Mouse (Mus musculus) neural tube, embryonic 12.5 days (tissue): ENCODE data around the gene Cpa5. TPM values are rescaled to one million over a fixed set of nuclear protein-coding genes. Genes with fewer than 3 reads are reported as not detected.

ENCODE experiments used
- ATAC-seq: fragments of 200-750 bp; cut with Nextera tagmentation; 2 replicates; pipeline ENCODE4 v1.8.0; 2017; ENCODE audit warnings: low read depth, mild to moderate bottlenecking, moderate TSS enrichment, moderate library complexity; ENCODE audit not compliant: low FRiP score
- H3K27ac ChIP-seq: fragments of 300-500 bp; sonication (generic); 2 replicates; pipeline ENCODE4 v1.5.1; 2016
- H3K27me3 ChIP-seq: fragments of 300-500 bp; sonication (generic); replicated peaks from 2 replicates; pipeline ENCODE4 v1.6.1; 2016; ENCODE audit warnings: mild to moderate bottlenecking
- H3K36me3 ChIP-seq: fragments of 300-500 bp; sonication (generic); 2 replicates; pipeline ENCODE4 v1.6.1; 2016; ENCODE audit warnings: mild to moderate bottlenecking
- H3K4me1 ChIP-seq: fragments of 300-500 bp; sonication (generic); 2 replicates; pipeline ENCODE4 v1.6.1; 2016
- H3K4me2 ChIP-seq: fragments of 300-500 bp; sonication (generic); replicated peaks from 2 replicates; pipeline ENCODE4 v1.6.1; 2016; ENCODE audit warnings: mild to moderate bottlenecking
- H3K4me3 ChIP-seq: fragments of 300-500 bp; sonication (generic); 2 replicates; pipeline ENCODE4 v1.5.1; 2016
- H3K9ac ChIP-seq: fragments of 300-500 bp; sonication (generic); 2 replicates; pipeline ENCODE4 v1.6.1; 2016; ENCODE audit warnings: mild to moderate bottlenecking
- H3K9me3 ChIP-seq: fragments of 300-500 bp; sonication (generic); 2 replicates; pipeline ENCODE4 v1.6.1; 2016; ENCODE audit warnings: mild to moderate bottlenecking
- WGBS: fragments of 180-500 bp; shearing (Covaris S2); methylation state at CpG from one replicate; pipeline ENCODE4 v1.1.7; 2016; 5-methylcytosine and 5-hydroxymethylcytosine counted together
- polyA plus RNA-seq: library from polyadenylated mRNA; unstranded; fragments of >200 nt; fragmentation: Nextera tagmentation; extraction: Ambion mirVana; gene quantifications from 2 replicates; pipeline ENCODE4 v1.2.1, GENCODE M21; 2016

The Cpa5 gene
- polyA plus RNA-seq, 1 experiment from 2014 or later, result not detected

DNA sequence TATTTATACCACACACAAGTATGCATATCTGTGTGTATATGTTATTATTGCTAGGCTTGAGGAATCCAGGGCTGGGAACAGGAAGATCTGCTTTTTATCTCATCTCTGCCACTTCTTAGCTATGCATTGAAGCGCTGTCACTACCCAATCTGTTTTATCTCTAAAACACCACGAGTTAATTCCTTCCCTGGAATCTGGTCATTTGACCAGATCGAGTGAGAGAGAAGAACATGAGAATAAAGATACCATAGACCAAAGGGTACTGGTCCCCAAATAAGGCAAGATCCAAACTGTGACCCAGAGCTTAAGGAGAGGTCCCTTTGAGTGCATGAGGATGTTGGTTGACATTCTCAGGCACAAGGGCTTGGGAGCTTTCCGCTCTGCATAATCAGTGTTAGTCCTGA, 11.2 kb downstream of the Cpa5 start:
- WGBS, result 89% methylated on average over 4 of the region's 4 CpGs
- no peak overlapping the region for H3K9ac ChIP-seq
- no peak for ATAC-seq
- H3K27me3 ChIP-seq, result no peaks in the 10 kb centered on the region
- no peak overlapping the region for H3K27ac ChIP-seq
- no peak overlapping the region for H3K4me2 ChIP-seq
- H3K4me1 ChIP-seq, result peaks cover 20% of the 10 kb centered on the region
- no peak overlapping the region for H3K4me3 ChIP-seq
- no peaks in the 10 kb centered on the region for H3K36me3 ChIP-seq
- H3K9me3 ChIP-seq, result no peaks in the 10 kb centered on the region

- WGBS, result 96% methylated on average over 9 of the region's 9 CpGs
These were observed 14.0 kb downstream of the Cpa5 start for GRCm38 (mm10) chr6:30624763-30625162.

GRCm38 (mm10) chr6:30628152-30628551, 17.3 kb downstream of the Cpa5 start:
- Histone ChIP-seq H3K9ac (no peak overlapping the region), H3K4me3 (no peak overlapping the region), H3K4me1 (peaks cover 6% of the 10 kb centered on the region), H3K9me3 (no peaks in the 10 kb centered on the region), H3K27me3 (no peaks in the 10 kb centered on the region), H3K36me3 (no peaks in the 10 kb centered on the region), H3K4me2 (no peak overlapping the region), H3K27ac (no peak overlapping the region)
- 36% methylated on average over 6 of the region's 6 CpGs for WGBS
- peak; percentile 75 for ATAC-seq

More at GRCm38 (mm10) chr6:30624763-30625162, 14.0 kb downstream of the Cpa5 start:
- H3K9ac ChIP-seq, result no peak overlapping the region
- no peaks in the 10 kb centered on the region for H3K36me3 ChIP-seq
- no peak overlapping the region for H3K27ac ChIP-seq
- H3K4me2 ChIP-seq, result no peak overlapping the region
- ATAC-seq, result no peak
- H3K4me3 ChIP-seq, result no peak overlapping the region
- H3K9me3 ChIP-seq, result no peaks in the 10 kb centered on the region
- H3K4me1 ChIP-seq, result peaks cover 6% of the 10 kb centered on the region
- H3K27me3 ChIP-seq, result no peaks in the 10 kb centered on the region

GRCm38 (mm10) chr6:30629989-30630388, 19.2 kb downstream of the Cpa5 start:
- Histone ChIP-seq H3K4me3 (no peak overlapping the region), H3K4me2 (no peak overlapping the region), H3K9me3 (no peaks in the 10 kb centered on the region), H3K9ac (no peak overlapping the region), H3K4me1 (peaks cover 6% of the 10 kb centered on the region), H3K27me3 (no peaks in the 10 kb centered on the region), H3K27ac (no peak overlapping the region), H3K36me3 (no peaks in the 10 kb centered on the region)
- 94% methylated on average over 1 of the region's 1 CpGs for WGBS
- ATAC-seq, result no peak

DNA sequence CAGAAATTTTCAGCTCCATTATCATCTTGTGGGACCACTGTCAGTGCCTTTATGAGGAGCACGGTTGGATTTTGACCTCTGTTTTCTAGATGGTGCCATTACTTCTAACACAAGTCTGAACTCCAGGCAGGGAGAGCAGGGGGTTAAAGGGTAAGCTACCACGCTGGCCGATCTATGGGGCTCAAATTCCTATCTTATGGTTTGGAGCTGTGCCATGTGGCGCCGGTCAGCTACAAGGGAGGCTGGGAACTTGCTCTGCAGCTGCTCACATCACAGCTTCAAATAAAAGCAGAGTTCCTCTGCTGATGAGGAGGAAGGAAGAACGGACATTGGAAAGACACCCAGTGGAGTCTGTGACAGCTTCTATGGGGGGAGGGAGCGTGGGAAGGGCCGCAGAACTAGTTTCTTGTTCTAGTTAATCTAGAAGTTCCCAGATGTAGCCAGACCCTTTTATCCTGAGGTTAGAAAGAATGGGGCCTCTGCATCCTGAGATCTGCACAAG, 24.6 kb downstream of the Cpa5 start:
- Histone ChIP-seq H3K4me1 (peaks cover 11% of the 10 kb centered on the region), H3K36me3 (no peaks in the 10 kb centered on the region), H3K27ac (0 out of 2 replicates have a peak overlapping the region, but pooled peaks have one; percentile 34), H3K9me3 (no peaks in the 10 kb centered on the region), H3K4me2 (no peak overlapping the region), H3K27me3 (no peaks in the 10 kb centered on the region), H3K4me3 (no peak overlapping the region), H3K9ac (no peak overlapping the region)
- ATAC-seq, result no peak
- WGBS, result 43% methylated on average over 8 of the region's 8 CpGs

DNA sequence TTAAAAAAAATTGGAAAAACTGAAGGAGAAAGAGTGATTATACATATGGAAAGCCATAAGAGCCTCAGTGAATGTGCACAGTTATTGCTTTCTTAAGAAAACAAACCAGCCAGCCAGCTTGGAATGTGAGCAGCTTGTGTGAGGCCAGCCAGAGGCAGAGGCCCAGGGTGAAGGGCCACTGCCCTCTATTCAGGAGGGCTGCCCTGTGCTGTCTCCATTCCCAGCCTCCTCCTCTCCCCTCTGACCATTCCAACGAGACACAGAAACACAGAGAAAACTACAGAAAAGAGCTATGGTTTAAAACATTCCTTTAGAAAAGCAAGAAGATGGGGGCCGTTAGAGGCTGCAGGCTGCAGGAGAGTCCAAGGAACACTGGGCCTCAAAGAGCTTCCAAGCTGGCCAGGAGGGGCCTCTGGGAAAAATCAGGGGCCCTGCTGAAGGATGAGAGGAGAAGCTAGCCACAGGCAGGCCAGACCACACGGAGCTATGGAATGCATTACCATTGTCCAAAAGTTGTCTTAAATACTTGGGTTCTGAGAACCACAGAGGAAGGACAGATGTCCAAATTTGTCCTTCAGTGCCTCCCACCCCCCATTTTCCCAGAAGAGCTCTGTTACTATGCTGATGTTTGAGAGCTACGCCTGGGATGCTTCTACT, 25.5 kb downstream of the Cpa5 start:
- Histone ChIP-seq H3K9ac (0 out of 2 replicates have a peak overlapping the region, but pooled peaks have one; percentile 17), H3K4me3 (no peak overlapping the region)
- WGBS, result 21% methylated on average over 4 of the region's 4 CpGs

GRCm38 (mm10) chr6:30638674-30639268, 28.0 kb downstream of the Cpa5 start, which contains the start of gene Cpa1:
Gene Cpa1 (plus strand): TSS chr6:30639218.
- Histone ChIP-seq H3K36me3 (no peaks in the 10 kb centered on the region), H3K9me3 (no peaks in the 10 kb centered on the region), H3K27ac (no peak within 1 kb of the TSS), H3K4me3 (no peak within 1 kb of the TSS), H3K4me2 (no peak within 1 kb of the TSS), H3K4me1 (peaks cover 12% of the 10 kb centered on the region), H3K9ac (no peak within 1 kb of the TSS), H3K27me3 (no peaks in the 10 kb centered on the region)
- ATAC-seq, result no peak
- WGBS, result 91% methylated on average over 5 of the region's 5 CpGs

More for the DNA sequence above, 25.5 kb downstream of the Cpa5 start:
- no peaks in the 10 kb centered on the region for H3K27me3 ChIP-seq
- no peaks in the 10 kb centered on the region for H3K9me3 ChIP-seq
- ATAC-seq, result no peak
- H3K36me3 ChIP-seq, result no peaks in the 10 kb centered on the region
- H3K27ac ChIP-seq, result peak overlapping the region; percentile 16; the same call in 1 of the 2 replicates
- no peak overlapping the region for H3K4me2 ChIP-seq
- H3K4me1 ChIP-seq, result peaks cover 11% of the 10 kb centered on the region

DNA sequence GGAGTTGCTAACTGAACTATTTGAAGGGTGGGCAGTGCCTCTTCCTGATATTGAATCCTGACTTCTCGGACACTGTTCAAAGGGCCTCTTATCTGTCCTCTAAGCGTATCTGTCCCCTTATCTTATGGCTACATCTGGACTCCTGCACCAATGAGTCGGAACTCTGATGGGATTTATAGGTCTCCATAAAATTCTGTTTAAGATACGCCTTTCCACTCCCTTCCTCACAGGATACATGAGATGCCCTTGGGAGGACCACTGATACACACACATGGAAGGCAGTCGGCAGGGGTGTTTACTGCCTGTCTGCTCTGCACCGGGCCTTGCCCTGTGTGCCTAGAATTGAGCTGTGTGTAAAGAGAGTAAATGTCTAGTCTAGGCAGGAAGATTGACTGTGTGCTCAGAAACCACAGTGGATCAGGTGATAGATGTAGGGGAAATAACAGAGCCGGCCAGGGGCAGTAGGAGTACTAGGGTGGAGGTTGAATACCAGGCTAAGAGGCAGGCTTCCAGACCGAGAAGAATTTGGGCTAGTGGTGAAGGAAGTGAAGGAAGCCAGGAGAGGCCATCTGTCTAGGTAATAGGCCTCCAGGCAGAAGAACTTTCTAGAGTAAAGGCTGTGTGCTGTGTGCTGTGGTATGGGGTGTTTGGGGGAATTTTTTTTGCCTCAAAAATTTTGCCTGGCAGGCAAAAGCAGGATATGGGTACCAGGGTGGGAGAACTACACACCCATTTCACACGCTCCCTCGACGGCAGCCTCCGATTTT, 33.1 kb downstream of the Cpa5 start:
- no peaks in the 10 kb centered on the region for H3K9me3 ChIP-seq
- H3K4me1 ChIP-seq, result peaks cover 9% of the 10 kb centered on the region; the same call in 1 of the 2 replicates
- no peak overlapping the region for H3K4me2 ChIP-seq
- no peaks in the 10 kb centered on the region for H3K36me3 ChIP-seq
- WGBS, result 78% methylated on average over 12 of the region's 12 CpGs
- H3K4me3 ChIP-seq, result no peak overlapping the region
- no peak for ATAC-seq
- no peak overlapping the region for H3K27ac ChIP-seq
- no peaks in the 10 kb centered on the region for H3K27me3 ChIP-seq
- no peak overlapping the region for H3K9ac ChIP-seq

GRCm38 (mm10) chr6:30644462-30644861, 33.7 kb downstream of the Cpa5 start:
- H3K36me3 ChIP-seq, result no peaks in the 10 kb centered on the region
- no peak overlapping the region for H3K27ac ChIP-seq
- peaks cover 10% of the 10 kb centered on the region; the same call in 1 of the 2 replicates for H3K4me1 ChIP-seq
- 46% methylated on average over 3 of the region's 3 CpGs for WGBS
- H3K4me3 ChIP-seq, result no peak overlapping the region
- no peaks in the 10 kb centered on the region for H3K9me3 ChIP-seq
- ATAC-seq, result no peak
- no peaks in the 10 kb centered on the region for H3K27me3 ChIP-seq
- H3K9ac ChIP-seq, result no peak overlapping the region
- no peak overlapping the region for H3K4me2 ChIP-seq

DNA sequence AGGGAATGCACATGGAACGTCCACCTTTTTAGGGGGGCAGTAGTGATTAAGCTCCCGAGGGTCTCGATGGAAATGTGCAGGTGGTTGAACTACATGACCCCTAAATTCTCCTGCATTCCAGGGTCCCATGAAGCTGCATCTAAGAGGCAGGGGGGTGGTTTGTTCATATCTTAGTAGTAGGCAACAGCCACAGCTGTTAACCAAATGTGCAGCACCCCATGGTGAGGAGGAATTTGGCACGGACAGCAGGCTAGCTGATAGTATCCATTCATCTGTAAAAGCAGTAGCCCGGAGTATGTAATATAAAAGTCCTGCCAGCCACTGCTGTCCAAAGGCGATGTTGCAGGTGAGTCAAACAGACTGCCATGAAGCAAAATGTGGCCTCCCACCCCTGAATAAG, 34.6 kb downstream of the Cpa5 start:
- Histone ChIP-seq H3K27me3 (no peaks in the 10 kb centered on the region), H3K36me3 (no peaks in the 10 kb centered on the region), H3K4me1 (peaks cover 17% of the 10 kb centered on the region; the same call in 1 of the 2 replicates), H3K9me3 (no peaks in the 10 kb centered on the region), H3K4me2 (no peak overlapping the region), H3K4me3 (no peak overlapping the region), H3K9ac (no peak overlapping the region), H3K27ac (no peak overlapping the region)
- WGBS, result 63% methylated on average over 6 of the region's 6 CpGs
- ATAC-seq, result no peak

- H3K9me3 ChIP-seq, result no peaks in the 10 kb centered on the region
- peaks cover 33% of the 10 kb centered on the region for H3K4me1 ChIP-seq
- H3K36me3 ChIP-seq, result no peaks in the 10 kb centered on the region
- H3K4me3 ChIP-seq, result no peak overlapping the region
- H3K4me2 ChIP-seq, result no peak overlapping the region
- no peak overlapping the region for H3K9ac ChIP-seq
- H3K27ac ChIP-seq, result no peak overlapping the region
- ATAC-seq, result no peak
- no peaks in the 10 kb centered on the region for H3K27me3 ChIP-seq
- WGBS, result 74% methylated on average over 11 of the region's 11 CpGs
These were observed 39.0 kb downstream of the Cpa5 start for GRCm38 (mm10) chr6:30649651-30650296.
